14 mouse cellular contexts compared by ENCODE assay signal in the genomic region with DNA sequence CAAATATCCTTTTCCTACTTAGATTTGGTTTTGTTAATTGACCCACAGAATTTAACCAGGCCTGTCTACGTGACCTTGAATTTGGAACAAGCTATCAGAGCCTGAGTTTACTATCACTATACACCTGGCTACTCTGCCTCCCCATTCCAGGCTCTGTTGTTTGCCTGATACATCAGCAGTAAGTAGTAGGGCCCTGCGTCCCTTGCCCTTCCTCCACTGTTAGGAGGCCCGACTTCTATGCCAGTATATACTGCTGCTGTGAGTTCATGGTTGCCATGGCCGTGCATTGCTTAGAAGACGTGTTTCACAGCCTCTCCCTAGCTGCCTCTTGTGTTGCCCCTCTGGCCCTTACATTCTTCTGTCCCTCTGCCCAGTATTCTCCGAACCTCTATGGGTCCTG. TPM values are rescaled to one million over a fixed set of nuclear protein-coding genes. Genes with fewer than 3 reads are reported as not detected.
DNase-seq lines count a peak whose midpoint lies in the region; ATAC-seq and TF ChIP-seq lines count a peak whose summit lies in the region.
"Had no signal": no experiment of that assay in that cellular context is flagged by ENCODE, and none has a peak within 500 bp of the region (broad histone marks: within the 10 kb centered on the region; RNA-seq: fewer than 3 reads in every experiment).

No protein-coding gene starts in this region.

- H3K4me3 ChIP-seq in heart, embryonic 14.5 days (ENCODE audit: control insufficient read depth in 1 of 2, insufficient read depth in 1 of 2, low read depth in 1 of 2, low read length in 2 of 2) = no peak overlapping the region
- H3K4me3 ChIP-seq in forebrain, embryonic 16.5 days (replicated peaks; ENCODE audit: low read length) = no peak overlapping the region
- no peak overlapping the region for H3K4me3 ChIP-seq in hindbrain, embryonic 15.5 days
- no peak overlapping the region for H3K4me3 ChIP-seq in neural tube, embryonic 12.5 days
- H3K4me3 ChIP-seq in kidney, adult 2 months (ENCODE audit: insufficient read depth, low read depth, low read length) = no peak overlapping the region
- H3K4me3 ChIP-seq: embryonic facial prominence, embryonic 10.5 days; limb, embryonic 13.5 days had no signal

- intact Hi-C loops in left cerebral cortex, postnatal 14 days (cut with DNase I) = no loop called here

- no peak for TF ChIP-seq CTCF in kidney, adult 2 months (conservative IDR thresholded peaks at IDR 0.05; ENCODE audit: insufficient read depth, insufficient read length, low read depth, low read length)

- DNase-seq in heart, adult 9 months (ENCODE audit: low spot score in 2 of 2) = no peak
- DNase-seq in kidney, adult 2 months = no peak
- DNase-seq in kidney, postnatal 14 days = no peak
- DNase-seq in left cerebral cortex, postnatal 14 days (ENCODE audit: low spot score in 2 of 2) = no peak
- DNase-seq: cerebellum, adult 9-11 months; gastrocnemius, postnatal 25 days; layer of hippocampus, postnatal 36 days had no signal

- 52% methylated on average over 6 of the region's 6 CpGs for WGBS in heart, embryonic 14.5 days
- 74% methylated on average over 6 of the region's 6 CpGs for WGBS in forebrain, embryonic 16.5 days
- 42% methylated on average over 6 of the region's 6 CpGs for WGBS in hindbrain, embryonic 15.5 days
- WGBS in neural tube, embryonic 12.5 days = 41% methylated on average over 6 of the region's 6 CpGs
- WGBS in kidney, adult 2 months = 90% methylated on average over 6 of the region's 6 CpGs

- no peak overlapping the region for H3K4me2 ChIP-seq in heart, embryonic 14.5 days (ENCODE audit: low read length)
- no peak overlapping the region for H3K4me2 ChIP-seq in forebrain, embryonic 16.5 days (ENCODE audit: low read length)
- no peak overlapping the region for H3K4me2 ChIP-seq in hindbrain, embryonic 15.5 days
- peak overlapping the region; percentile 25 for H3K4me2 ChIP-seq in neural tube, embryonic 12.5 days (replicated peaks)
- H3K4me2 ChIP-seq: limb, embryonic 13.5 days had no signal

- H3K27ac ChIP-seq in heart, embryonic 14.5 days (replicated peaks in 1 of 2; ENCODE audit: control insufficient read depth in 1 of 2, insufficient read depth in 1 of 2, low read depth in 2 of 2, low read length in 2 of 2) = peak overlapping the region in 1 of 2 experiments; percentile 41; a peak in 2 of 4 replicates
- peak overlapping the region; percentile 70 for H3K27ac ChIP-seq in forebrain, embryonic 16.5 days (ENCODE audit: low read length)
- H3K27ac ChIP-seq in hindbrain, embryonic 15.5 days (replicated peaks) = peak overlapping the region; percentile 78
- peak overlapping the region; percentile 43; the same call in 1 of the 2 replicates for H3K27ac ChIP-seq in neural tube, embryonic 12.5 days
- no peak overlapping the region for H3K27ac ChIP-seq in kidney, adult 2 months (ENCODE audit: insufficient read depth, low read depth, low read length)
- H3K27ac ChIP-seq: embryonic facial prominence, embryonic 10.5 days; kidney, postnatal 0 days; limb, embryonic 13.5 days had no signal

- H3K4me1 ChIP-seq in heart, embryonic 14.5 days (ENCODE audit: control insufficient read depth in 2 of 2, insufficient read depth in 2 of 2, low read length in 2 of 2) = peaks cover 9 to 39% of the 10 kb centered on the region in 2 experiments
- H3K4me1 ChIP-seq in forebrain, embryonic 16.5 days (replicated peaks; ENCODE audit: control insufficient read depth, insufficient read depth, low read length) = peaks cover 38% of the 10 kb centered on the region
- H3K4me1 ChIP-seq in hindbrain, embryonic 15.5 days (replicated peaks) = peaks cover 63% of the 10 kb centered on the region
- H3K4me1 ChIP-seq in neural tube, embryonic 12.5 days = peaks cover 65% of the 10 kb centered on the region
- H3K4me1 ChIP-seq in kidney, adult 2 months (ENCODE audit: control insufficient read depth, insufficient read depth, low read length) = no peaks in the 10 kb centered on the region

- peak overlapping the region; percentile 38; the same call in 1 of the 2 replicates for H3K9ac ChIP-seq in heart, embryonic 14.5 days (ENCODE audit: low read length)
- H3K9ac ChIP-seq in forebrain, embryonic 16.5 days (replicated peaks; ENCODE audit: low read depth, low read length) = peak overlapping the region; percentile 30; the same call in 1 of the 2 replicates
- H3K9ac ChIP-seq in hindbrain, embryonic 15.5 days = no peak overlapping the region
- 0 out of 2 replicates have a peak overlapping the region, but pooled peaks have one; percentile 5 for H3K9ac ChIP-seq in neural tube, embryonic 12.5 days
- H3K9ac ChIP-seq: limb, embryonic 13.5 days had no signal

- TF ChIP-seq POLR2A in kidney, adult 2 months (IDR thresholded peaks at IDR 0.05; ENCODE audit: low read depth, low read length) = no peak

- no peaks in the 10 kb centered on the region for H3K27me3 ChIP-seq in heart, embryonic 14.5 days (ENCODE audit: control insufficient read depth, insufficient read depth, low read length)
- H3K27me3 ChIP-seq in forebrain, embryonic 16.5 days (replicated peaks; ENCODE audit: control insufficient read depth, insufficient read depth, low read length) = no peaks in the 10 kb centered on the region
- no peaks in the 10 kb centered on the region for H3K27me3 ChIP-seq in hindbrain, embryonic 15.5 days
- H3K27me3 ChIP-seq in neural tube, embryonic 12.5 days (replicated peaks) = no peaks in the 10 kb centered on the region
- H3K27me3 ChIP-seq in kidney, adult 2 months (replicated peaks; ENCODE audit: control insufficient read depth, insufficient read depth, low read length) = no peaks in the 10 kb centered on the region
- H3K27me3 ChIP-seq: limb, embryonic 13.5 days had no signal

- H3K9me3 ChIP-seq in heart, embryonic 14.5 days (ENCODE audit: control insufficient read depth, low read length) = no peaks in the 10 kb centered on the region
- no peaks in the 10 kb centered on the region for H3K9me3 ChIP-seq in forebrain, embryonic 16.5 days (ENCODE audit: control insufficient read depth, low read length)
- H3K9me3 ChIP-seq in hindbrain, embryonic 15.5 days = no peaks in the 10 kb centered on the region
- H3K9me3 ChIP-seq in neural tube, embryonic 12.5 days = no peaks in the 10 kb centered on the region
- H3K9me3 ChIP-seq: embryonic facial prominence, embryonic 10.5 days; limb, embryonic 13.5 days had no signal

- no peaks in the 10 kb centered on the region for H3K36me3 ChIP-seq in heart, embryonic 14.5 days (ENCODE audit: control insufficient read depth, insufficient read depth, low read length)
- H3K36me3 ChIP-seq in forebrain, embryonic 16.5 days (ENCODE audit: control insufficient read depth, insufficient read depth) = no peaks in the 10 kb centered on the region
- no peaks in the 10 kb centered on the region for H3K36me3 ChIP-seq in hindbrain, embryonic 15.5 days
- no peaks in the 10 kb centered on the region for H3K36me3 ChIP-seq in neural tube, embryonic 12.5 days
- H3K36me3 ChIP-seq in kidney, adult 2 months (ENCODE audit: control insufficient read depth, insufficient read depth, low read length) = no peaks in the 10 kb centered on the region
- H3K36me3 ChIP-seq: limb, embryonic 13.5 days had no signal

- no peak for ATAC-seq in heart, embryonic 14.5 days (ENCODE audit: insufficient number of reproducible peaks, insufficient read depth, low FRiP score, low read depth)
- ATAC-seq in forebrain, embryonic 16.5 days = peak; percentile 32; the same call in 1 of the 2 replicates
- ATAC-seq in hindbrain, embryonic 15.5 days (ENCODE audit: low FRiP score, low read depth) = 0 out of 2 replicates have a peak, but pooled peaks have one; percentile 20
- peak; percentile 54 for ATAC-seq in neural tube, embryonic 12.5 days (ENCODE audit: low FRiP score, low read depth)

RNA-seq across cellular contexts. Expression of gene Itsn1, which starts 42.3 kb away (rescaled TPM):
- polyA plus RNA-seq in heart, embryonic 14.5 days (2014; fragmentation: Nextera tagmentation; extraction: Ambion mirVana) = 20.7 and 21.2 TPM in 2 replicates
- polyA plus RNA-seq in forebrain, embryonic 16.5 days (2015; fragmentation: Nextera tagmentation; extraction: Ambion mirVana) = 86.3 and 94.3 TPM in 2 replicates
- 57.8 and 60.2 TPM in 2 replicates for polyA plus RNA-seq in hindbrain, embryonic 15.5 days (2015; fragmentation: Nextera tagmentation; extraction: Ambion mirVana)
- polyA plus RNA-seq in neural tube, embryonic 12.5 days (2016; fragmentation: Nextera tagmentation; extraction: Ambion mirVana) = 74.4 and 75.3 TPM in 2 replicates
- 20.5 and 22.9 TPM in 2 replicates for polyA plus RNA-seq in kidney, adult 2 months (2012; rRNA removed)
- 100 to 1,000 TPM; 118 to 127 TPM for total RNA-seq in left cerebral cortex, postnatal 14 days (2021)

RNA-seq across cellular contexts. Expression of gene Cryzl1, which starts 42.6 kb away (rescaled TPM):
- 54.9 and 60.3 TPM in 2 replicates for polyA plus RNA-seq in heart, embryonic 14.5 days (2014; fragmentation: Nextera tagmentation; extraction: Ambion mirVana)
- polyA plus RNA-seq in forebrain, embryonic 16.5 days (2015; fragmentation: Nextera tagmentation; extraction: Ambion mirVana) = 106 and 111 TPM in 2 replicates
- 92.8 and 93.4 TPM in 2 replicates for polyA plus RNA-seq in hindbrain, embryonic 15.5 days (2015; fragmentation: Nextera tagmentation; extraction: Ambion mirVana)
- polyA plus RNA-seq in neural tube, embryonic 12.5 days (2016; fragmentation: Nextera tagmentation; extraction: Ambion mirVana) = 70.0 and 80.7 TPM in 2 replicates
- 29.5 and 31.1 TPM in 2 replicates for polyA plus RNA-seq in kidney, adult 2 months (2012; rRNA removed)
- total RNA-seq in left cerebral cortex, postnatal 14 days (2021) = 10 to 100 TPM; 98.5 to 99.7 TPM
